Mouse (Mus musculus) forebrain, embryonic 14.5 days (tissue): ENCODE measurements around the gene Accsl. TPM values are rescaled to one million over a fixed set of nuclear protein-coding genes. Genes with fewer than 3 reads are reported as not detected.

ENCODE experiments used
- ATAC-seq: fragments of 200-750 bp; cut with Nextera tagmentation; 2 replicates; pipeline ENCODE4 v1.8.0; 2017; ENCODE audit warnings: mild to moderate bottlenecking, moderate library complexity
- DNase-seq: peaks from one replicate; pipeline ENCODE4 v3.0.0-alpha.2; 2015; ENCODE audit warnings: low spot score
- H3K27ac ChIP-seq: fragments of 300-500 bp; sonication (generic); 2 replicates; pipeline ENCODE4 v1.5.1; 2014; ENCODE audit warnings: low read depth, mild to moderate bottlenecking, control low read depth, low read length, moderate library complexity
- H3K27me3 ChIP-seq: fragments of 300-500 bp; sonication (generic); replicated peaks from 2 replicates; pipeline ENCODE4 v1.6.1; 2014; ENCODE audit warnings: low read length, control low read depth, mixed read lengths; ENCODE audit not compliant: control insufficient read depth, insufficient read depth
- H3K36me3 ChIP-seq: fragments of 300-500 bp; sonication (generic); 2 replicates; pipeline ENCODE4 v1.6.1; 2014; ENCODE audit warnings: low read length, control low read depth; ENCODE audit not compliant: control insufficient read depth, insufficient read depth
- H3K4me1 ChIP-seq: fragments of 300-500 bp; sonication (generic); 2 replicates; pipeline ENCODE4 v1.6.1; 2014; ENCODE audit warnings: antibody characterized with exemption, low read length, control low read depth; ENCODE audit not compliant: control insufficient read depth, insufficient read depth
- H3K4me2 ChIP-seq: fragments of 300-500 bp; sonication (generic); 2 replicates; pipeline ENCODE4 v1.6.1; 2014; ENCODE audit warnings: mild to moderate bottlenecking, control low read depth, low read length
- H3K4me3 ChIP-seq: fragments of 300-500 bp; sonication (generic); 2 replicates; pipeline ENCODE4 v1.5.1; 2014; ENCODE audit warnings: low read depth, low read length, control low read depth
- H3K9ac ChIP-seq: fragments of 300-500 bp; sonication (generic); 2 replicates; pipeline ENCODE4 v1.6.1; 2014; ENCODE audit warnings: mild to moderate bottlenecking, low read length, control low read depth, moderate library complexity
- H3K9me3 ChIP-seq: fragments of 300-500 bp; sonication (generic); replicated peaks from 2 replicates; pipeline ENCODE4 v1.6.1; 2016; ENCODE audit warnings: low read length, control low read depth, mixed read lengths; ENCODE audit not compliant: control insufficient read depth
- WGBS: fragments of 180-500 bp; shearing (Covaris S2); extraction: QIAGEN DNeasy Blood & Tissue Kit; methylation state at CpG from one replicate; pipeline ENCODE4 v1.1.7; 2014; 5-methylcytosine and 5-hydroxymethylcytosine counted together
- polyA plus RNA-seq: library from polyadenylated mRNA; unstranded; fragments of >200 nt; fragmentation: Nextera tagmentation; extraction: Ambion mirVana; gene quantifications from 2 replicates; pipeline ENCODE4 v1.2.1, GENCODE M21; 2014

Gene Accsl
- polyA plus RNA-seq, 1 experiment from 2014 or later: 0.71 TPM

DNA sequence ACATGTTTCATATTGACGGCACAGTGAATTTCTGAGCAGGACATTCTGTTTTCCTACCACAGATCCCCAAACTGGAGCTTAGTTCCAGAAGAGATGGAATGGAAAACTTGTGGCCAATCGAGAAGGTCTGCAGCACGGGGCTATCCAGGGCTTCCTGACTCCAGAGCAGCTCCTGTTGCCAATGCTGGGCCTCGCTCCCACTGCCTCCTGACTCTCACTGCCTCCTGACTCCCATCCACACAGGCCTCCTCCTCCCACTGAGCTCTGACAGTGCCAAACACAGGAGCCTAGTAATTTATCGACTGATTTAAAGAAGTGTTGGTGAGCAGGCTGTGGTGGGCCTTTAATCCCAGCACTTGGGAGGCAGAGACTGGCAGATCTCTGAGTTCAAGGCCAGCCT is 60.9 kb downstream of the Accsl start:
- H3K9ac ChIP-seq: no peak overlapping the region
- no peaks in the 10 kb centered on the region for H3K27me3 ChIP-seq
- ATAC-seq (no peak), DNase-seq (no peak)
- no peaks in the 10 kb centered on the region for H3K4me1 ChIP-seq
- H3K27ac ChIP-seq: no peak overlapping the region
- H3K4me2 ChIP-seq: no peak overlapping the region
- peaks cover 78% of the 10 kb centered on the region for H3K36me3 ChIP-seq
- no peaks in the 10 kb centered on the region for H3K9me3 ChIP-seq
- H3K4me3 ChIP-seq: no peak overlapping the region
- 95% methylated on average over 5 of the region's 5 CpGs for WGBS

DNA sequence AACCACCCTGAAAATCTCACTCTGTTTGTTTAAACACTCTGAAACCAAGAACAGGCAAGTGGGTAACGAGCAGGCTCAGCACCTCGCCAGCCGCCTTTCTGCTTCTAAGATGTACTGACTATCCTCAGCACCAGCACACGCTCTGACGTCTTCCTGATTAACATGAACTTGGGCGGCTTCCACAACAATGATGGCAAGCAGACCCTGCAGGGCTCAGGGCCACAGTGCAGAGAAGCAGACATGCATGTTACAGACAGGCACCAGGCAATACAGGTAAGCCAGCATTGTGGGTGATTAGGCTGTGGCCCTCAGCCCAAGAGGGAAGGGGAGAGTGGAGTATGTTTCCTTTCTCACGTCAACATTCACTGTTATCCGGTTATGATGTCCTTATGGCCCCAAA is 61.5 kb downstream of the Accsl start:
- no peaks in the 10 kb centered on the region for H3K27me3 ChIP-seq
- H3K4me1 ChIP-seq: no peaks in the 10 kb centered on the region
- no peak overlapping the region for H3K9ac ChIP-seq
- no peaks in the 10 kb centered on the region for H3K9me3 ChIP-seq
- no peak overlapping the region for H3K27ac ChIP-seq
- DNase-seq: no peak
- no peak overlapping the region for H3K4me2 ChIP-seq
- H3K4me3 ChIP-seq: no peak overlapping the region
- 73% methylated on average over 8 of the region's 8 CpGs for WGBS
- no peak for ATAC-seq
- peaks cover 74% of the 10 kb centered on the region for H3K36me3 ChIP-seq

DNA sequence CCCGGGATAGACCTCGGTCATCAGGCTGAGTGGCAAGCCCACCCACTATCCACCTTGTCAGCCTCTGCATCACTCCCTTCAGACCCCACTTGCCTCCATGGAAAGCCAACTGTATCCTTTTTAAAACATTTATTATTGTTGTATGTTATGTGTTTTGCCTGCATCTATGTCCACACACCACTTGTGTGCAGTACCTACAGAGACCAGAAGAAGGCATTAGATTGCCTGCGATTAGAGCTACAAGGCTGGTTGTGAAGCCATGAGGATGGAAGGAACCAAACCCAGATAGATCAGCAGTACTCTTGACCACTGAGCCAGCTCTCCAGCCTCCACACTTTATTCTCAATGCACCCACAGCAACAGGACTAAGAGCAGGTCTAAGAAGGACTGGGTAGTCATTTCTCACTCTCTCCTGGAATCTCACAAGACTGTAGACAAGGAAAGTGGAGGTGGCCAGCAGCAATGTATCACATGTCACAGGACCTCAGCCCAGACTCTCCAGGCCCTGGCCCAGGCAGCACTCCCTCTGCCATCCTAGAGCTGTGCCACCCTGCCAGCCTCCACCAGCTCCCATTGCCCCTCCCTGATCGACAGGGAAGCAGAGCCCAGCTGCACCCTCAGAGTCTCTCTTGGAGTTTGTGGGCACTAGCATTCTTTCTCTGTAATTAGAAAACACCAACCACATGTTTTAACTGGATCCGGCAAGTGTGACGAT is 62.3 kb downstream of the Accsl start:
- Histone ChIP-seq H3K4me3 (no peak overlapping the region), H3K4me1 (no peaks in the 10 kb centered on the region), H3K27ac (no peak overlapping the region), H3K9ac (no peak overlapping the region), H3K27me3 (no peaks in the 10 kb centered on the region), H3K9me3 (no peaks in the 10 kb centered on the region), H3K36me3 (peaks cover 80% of the 10 kb centered on the region), H3K4me2 (no peak overlapping the region)
- WGBS: 91% methylated on average over 6 of the region's 6 CpGs
- no peak for DNase-seq
- ATAC-seq: no peak

DNA sequence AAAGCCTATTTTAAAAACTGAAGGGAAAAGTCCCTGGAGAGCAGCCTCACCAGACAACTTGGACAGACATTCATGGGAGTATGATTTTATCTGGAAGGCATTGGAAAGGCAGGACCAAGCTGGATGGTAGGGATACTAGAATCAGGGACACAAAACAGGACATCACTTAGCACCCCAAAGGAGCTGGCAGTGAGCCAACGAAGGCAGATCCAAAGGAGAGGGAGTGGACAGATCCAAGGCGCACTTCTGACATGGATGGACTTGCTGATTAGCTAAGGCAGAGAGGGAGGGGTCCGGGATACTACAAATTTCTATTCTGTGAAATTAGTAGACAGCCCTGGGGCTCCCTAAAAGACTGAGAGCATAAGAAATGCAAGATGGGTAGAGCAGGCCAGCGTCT is 63.4 kb downstream of the Accsl start:
- Histone ChIP-seq H3K27me3 (no peaks in the 10 kb centered on the region), H3K9ac (no peak overlapping the region), H3K4me2 (no peak overlapping the region), H3K4me1 (no peaks in the 10 kb centered on the region), H3K36me3 (peaks cover 72% of the 10 kb centered on the region), H3K9me3 (no peaks in the 10 kb centered on the region), H3K4me3 (no peak overlapping the region), H3K27ac (no peak overlapping the region)
- ATAC-seq (no peak), DNase-seq (no peak)
- 90% methylated on average over 4 of the region's 4 CpGs for WGBS

Other genes with a start within 250 kb of the Accsl start
- 0.50 and 0.78 TPM in 2 replicates for gene Alx4, start 226.8 kb downstream of the Accsl start, polyA plus RNA-seq
- 53.1 and 61.9 TPM in 2 replicates for gene Ext2, start 46.6 kb downstream of the Accsl start, polyA plus RNA-seq
- 5.0 and 8.0 TPM in 2 replicates for gene Accs, start 19.2 kb downstream of the Accsl start, polyA plus RNA-seq
- 23.9 and 28.6 TPM in 2 replicates for gene Gm13889, start 88.0 kb upstream of the Accsl start, polyA plus RNA-seq
- gene Gm27027, start 127.2 kb upstream of the Accsl start, polyA plus RNA-seq: not detected in 2 replicates
- 47.5 and 52.2 TPM in 2 replicates for gene Alkbh3, start 141.7 kb upstream of the Accsl start, polyA plus RNA-seq